ENCODE assay signal across 26 mouse cellular contexts in genomic region chr12:104388477-104388876, GRCm38 (mm10). TPM values are rescaled to one million over a fixed set of nuclear protein-coding genes. Genes with fewer than 3 reads are reported as not detected.
A peak's percentile ranks its signal among the peaks of the same experiment; 100 is the strongest.
DNase-seq lines count a peak whose midpoint lies in the region; ATAC-seq and TF ChIP-seq lines count a peak whose summit lies in the region.
"Had no signal": no experiment of that assay in that cellular context is flagged by ENCODE, and none has a peak within 500 bp of the region (broad histone marks: within the 10 kb centered on the region; RNA-seq: fewer than 3 reads in every experiment).

No protein-coding gene starts in this region.

- no peaks in the 10 kb centered on the region for H3K9me3 ChIP-seq in liver, embryonic 16.5 days (replicated peaks; ENCODE audit: control insufficient read depth, low read length)
- H3K9me3 ChIP-seq in liver, embryonic 12.5 days (replicated peaks), result no peaks in the 10 kb centered on the region
- H3K9me3 ChIP-seq in midbrain, embryonic 10.5 days (replicated peaks), result no peaks in the 10 kb centered on the region
- no peaks in the 10 kb centered on the region for H3K9me3 ChIP-seq in midbrain, postnatal 0 days (ENCODE audit: low read length)
- H3K9me3 ChIP-seq: embryonic facial prominence, embryonic 10.5 days; embryonic facial prominence, embryonic 12.5 days; forebrain, embryonic 13.5 days had no signal

- peak; percentile 68 for DNase-seq in heart, adult 11 months
- no peak for DNase-seq in heart, adult 8-10 months (ENCODE audit: low spot score)
- peak; percentile 7 for DNase-seq in midbrain, embryonic 10.5 days (ENCODE audit: low spot score)
- DNase-seq in midbrain, postnatal 0 days (ENCODE audit: low spot score), result no peak
- DNase-seq in lung, adult 18-20 months, result no peak
- DNase-seq: adrenal gland, adult 8-10 months; adrenal gland, postnatal 14 days; adrenal gland, postnatal 36 days; B cell, adult 2 months; cerebellum, adult 11-12 months; cerebellum, adult 2 months; cerebellum, adult 9-10 months; cerebellum, postnatal 25 days had no signal

- no peak overlapping the region for H3K9ac ChIP-seq in liver, embryonic 16.5 days (ENCODE audit: low read depth, low read length)
- H3K9ac ChIP-seq in liver, embryonic 12.5 days, result no peak overlapping the region
- no peak overlapping the region for H3K9ac ChIP-seq in midbrain, postnatal 0 days (replicated peaks; ENCODE audit: low read length, poor library complexity, severe bottlenecking)
- H3K9ac ChIP-seq: embryonic facial prominence, embryonic 12.5 days; forebrain, embryonic 13.5 days had no signal

- H3K36me3 ChIP-seq in liver, embryonic 16.5 days (ENCODE audit: control insufficient read depth, insufficient read depth), result no peaks in the 10 kb centered on the region
- no peaks in the 10 kb centered on the region for H3K36me3 ChIP-seq in liver, embryonic 12.5 days
- no peaks in the 10 kb centered on the region for H3K36me3 ChIP-seq in midbrain, embryonic 10.5 days
- no peaks in the 10 kb centered on the region for H3K36me3 ChIP-seq in midbrain, postnatal 0 days (ENCODE audit: insufficient read depth, low read length)
- H3K36me3 ChIP-seq: embryonic facial prominence, embryonic 10.5 days; embryonic facial prominence, embryonic 12.5 days; G1E had no signal

- H3K4me1 ChIP-seq in liver, embryonic 16.5 days (ENCODE audit: control insufficient read depth, low read depth, low read length), result no peaks in the 10 kb centered on the region
- H3K4me1 ChIP-seq in liver, embryonic 12.5 days, result no peaks in the 10 kb centered on the region
- no peaks in the 10 kb centered on the region for H3K4me1 ChIP-seq in midbrain, embryonic 10.5 days
- no peaks in the 10 kb centered on the region for H3K4me1 ChIP-seq in midbrain, postnatal 0 days (ENCODE audit: insufficient read depth, low read length)
- H3K4me1 ChIP-seq: embryonic facial prominence, embryonic 10.5 days; embryonic facial prominence, embryonic 12.5 days; forebrain, embryonic 13.5 days had no signal

- ATAC-seq in liver, embryonic 16.5 days (ENCODE audit: low read depth), result peak; percentile 32; the same call in 1 of the 2 replicates
- no peak for ATAC-seq in liver, embryonic 12.5 days
- ATAC-seq in midbrain, postnatal 0 days (ENCODE audit: low FRiP score), result no peak
- ATAC-seq: activated CD4-positive, CD25-positive, alpha-beta regulatory T cell, adult 4 months; CD4-positive, CD25-positive, alpha-beta regulatory T cell, adult 4 months; forebrain, embryonic 13.5 days; Patski had no signal

- no peak overlapping the region for H3K4me2 ChIP-seq in liver, embryonic 16.5 days (ENCODE audit: low read depth, low read length)
- no peak overlapping the region for H3K4me2 ChIP-seq in liver, embryonic 12.5 days
- no peak overlapping the region for H3K4me2 ChIP-seq in midbrain, postnatal 0 days (ENCODE audit: low read depth, low read length, poor library complexity, severe bottlenecking)
- H3K4me2 ChIP-seq: embryonic facial prominence, embryonic 12.5 days; forebrain, embryonic 13.5 days had no signal

- H3K27ac ChIP-seq in liver, embryonic 16.5 days (ENCODE audit: low read length), result no peak overlapping the region
- H3K27ac ChIP-seq in liver, embryonic 12.5 days, result no peak overlapping the region
- no peak overlapping the region for H3K27ac ChIP-seq in midbrain, embryonic 10.5 days (replicated peaks)
- no peak overlapping the region for H3K27ac ChIP-seq in midbrain, postnatal 0 days (ENCODE audit: low read depth, low read length)
- H3K27ac ChIP-seq: embryonic facial prominence, embryonic 10.5 days; embryonic facial prominence, embryonic 12.5 days; forebrain, embryonic 13.5 days had no signal

- no peak for TF ChIP-seq CTCF in midbrain, postnatal 0 days (IDR thresholded peaks at IDR 0.05)

- no peak overlapping the region for H3K4me3 ChIP-seq in liver, embryonic 16.5 days (ENCODE audit: low read depth, low read length)
- no peak overlapping the region for H3K4me3 ChIP-seq in liver, embryonic 12.5 days
- no peak overlapping the region for H3K4me3 ChIP-seq in midbrain, embryonic 10.5 days
- no peak overlapping the region for H3K4me3 ChIP-seq in midbrain, postnatal 0 days (ENCODE audit: low read depth, low read length)
- H3K4me3 ChIP-seq: embryonic facial prominence, embryonic 10.5 days; embryonic facial prominence, embryonic 12.5 days; forebrain, embryonic 13.5 days had no signal

- no peaks in the 10 kb centered on the region for H3K27me3 ChIP-seq in liver, embryonic 16.5 days (ENCODE audit: control insufficient read depth, insufficient read depth, low read depth, low read length)
- H3K27me3 ChIP-seq in liver, embryonic 12.5 days (replicated peaks), result no peaks in the 10 kb centered on the region
- H3K27me3 ChIP-seq in midbrain, embryonic 10.5 days (ENCODE audit: low read depth, poor library complexity, severe bottlenecking), result no peaks in the 10 kb centered on the region
- no peaks in the 10 kb centered on the region for H3K27me3 ChIP-seq in midbrain, postnatal 0 days (ENCODE audit: insufficient read depth, low read length)
- H3K27me3 ChIP-seq: embryonic facial prominence, embryonic 12.5 days; forebrain, embryonic 13.5 days had no signal

RNA-seq across cellular contexts. Expression of gene Serpina3n, which starts 18.1 kb away (rescaled TPM):
- 10 to 100 TPM in 2 of 4 experiments, 1 to 10 TPM in 2; 5.4 to 11.2 (median 9.7) TPM for total RNA-seq in heart, adult 8-10 months (2022)
- 4.0 and 4.1 TPM in 2 replicates for polyA plus RNA-seq in liver, embryonic 16.5 days (2015; fragmentation: Nextera tagmentation; extraction: Ambion mirVana)
- polyA plus RNA-seq in liver, embryonic 12.5 days (2016; fragmentation: Nextera tagmentation; extraction: Ambion mirVana), result not detected in 2 replicates
- polyA plus RNA-seq in midbrain, embryonic 10.5 days (2016; fragmentation: Nextera tagmentation; extraction: Ambion mirVana), result not detected in 2 replicates
- 5.2 and 8.9 TPM in 2 replicates for total RNA-seq in midbrain, postnatal 0 days (2014; rRNA removed)
- polyA plus RNA-seq in midbrain, postnatal 0 days (2015; fragmentation: Nextera tagmentation; extraction: Ambion mirVana), result 4.7 and 5.8 TPM in 2 replicates
- total RNA-seq: CH12.LX, G1E had no signal
- polyA plus RNA-seq: activated CD4-positive, CD25-positive, alpha-beta regulatory T cell, adult 4 months; CD4-positive, CD25-positive, alpha-beta regulatory T cell, adult 4 months; embryonic facial prominence, embryonic 10.5 days; forebrain, embryonic 11.5 days; forebrain, embryonic 13.5 days; G1E had no signal

RNA-seq across cellular contexts. Expression of gene Serpina3k, which starts 50.2 kb away (rescaled TPM):
- under 1 TPM in 1 of 4 experiments, not detected in 3; 0.22 TPM for total RNA-seq in heart, adult 8-10 months (2022)
- not detected in 2 replicates for polyA plus RNA-seq in liver, embryonic 16.5 days (2015; fragmentation: Nextera tagmentation; extraction: Ambion mirVana)
- polyA plus RNA-seq in liver, embryonic 12.5 days (2016; fragmentation: Nextera tagmentation; extraction: Ambion mirVana), result not detected in 2 replicates
- polyA plus RNA-seq in midbrain, embryonic 10.5 days (2016; fragmentation: Nextera tagmentation; extraction: Ambion mirVana), result not detected in 2 replicates
- total RNA-seq in midbrain, postnatal 0 days (2014; rRNA removed), result not detected in 2 replicates
- polyA plus RNA-seq in midbrain, postnatal 0 days (2015; fragmentation: Nextera tagmentation; extraction: Ambion mirVana), result not detected in 2 replicates
- total RNA-seq: CH12.LX, G1E had no signal
- polyA plus RNA-seq: activated CD4-positive, CD25-positive, alpha-beta regulatory T cell, adult 4 months; CD4-positive, CD25-positive, alpha-beta regulatory T cell, adult 4 months; cerebellum, adult 2 months; cortical plate, adult 2 months; embryonic facial prominence, embryonic 10.5 days; embryonic facial prominence, embryonic 12.5 days; embryonic facial prominence, embryonic 14.5 days; forebrain, embryonic 11.5 days; forebrain, embryonic 13.5 days; G1E; Patski had no signal

RNA-seq across cellular contexts. Expression of gene Serpina3m, which starts 50.2 kb away (rescaled TPM):
- total RNA-seq in heart, adult 8-10 months (2022), result under 1 TPM in 2 of 4 experiments, not detected in 2; 0.22 to 0.44 TPM
- polyA plus RNA-seq in liver, embryonic 16.5 days (2015; fragmentation: Nextera tagmentation; extraction: Ambion mirVana), result 0.11 and 0.14 TPM in 2 replicates
- polyA plus RNA-seq in liver, embryonic 12.5 days (2016; fragmentation: Nextera tagmentation; extraction: Ambion mirVana), result 0.10 TPM in 1 of 2 replicates, not detected in the other
- not detected in 2 replicates for polyA plus RNA-seq in midbrain, embryonic 10.5 days (2016; fragmentation: Nextera tagmentation; extraction: Ambion mirVana)
- total RNA-seq in midbrain, postnatal 0 days (2014; rRNA removed), result not detected in 2 replicates
- polyA plus RNA-seq in midbrain, postnatal 0 days (2015; fragmentation: Nextera tagmentation; extraction: Ambion mirVana), result not detected in 2 replicates
- total RNA-seq: CH12.LX, G1E had no signal
- polyA plus RNA-seq: activated CD4-positive, CD25-positive, alpha-beta regulatory T cell, adult 4 months; CD4-positive, CD25-positive, alpha-beta regulatory T cell, adult 4 months; cerebellum, adult 2 months; cortical plate, adult 2 months; embryonic facial prominence, embryonic 10.5 days; embryonic facial prominence, embryonic 12.5 days; embryonic facial prominence, embryonic 14.5 days; forebrain, embryonic 11.5 days; forebrain, embryonic 13.5 days; G1E had no signal

Comparison
In these comparisons a context has a peak if more than half of its experiments do, and no peak if none do; other contexts are left out.
1. DNase-seq: peak in heart, adult 11 months (single experiment) and midbrain, embryonic 10.5 days (single experiment); none in heart, adult 8-10 months (single experiment), midbrain, postnatal 0 days (single experiment) and lung, adult 18-20 months (0 of 2).